Mouse (Mus musculus) heart, postnatal 36 days (tissue): ENCODE results near the gene Amhr2. TPM values are rescaled to one million over a fixed set of nuclear protein-coding genes. Genes with fewer than 3 reads are reported as not detected.

Source experiments
- DNase-seq, 2 experiments: peaks; one replicate each; pipeline ENCODE4 v3.0.0; 2021 to 2022
- intact Hi-C: fragments of 180-260 bp; cut with DNase I; formaldehyde crosslinking; loops from one replicate; pipeline ENCODE4 v1.15.1; 2025
- total RNA-seq, 2 experiments: library from RNA; stranded (reverse); gene quantifications; 2 replicates each; pipeline ENCODE4 v1.2.3; 2021

The Amhr2 gene
- under 1 TPM; 0.16 to 0.78 TPM for total RNA-seq

GRCm38 (mm10) chr15:102445146-102445545 is at the start of gene Amhr2:
Amhr2 (plus strand) TSS chr15:102445367.
- no peak for DNase-seq

GRCm38 (mm10) chr15:102398629-102399028 is 46.5 kb upstream of the Amhr2 start:
- DNase-seq: no peak
- intact Hi-C loops: no loop called here

More at GRCm38 (mm10) chr15:102445146-102445545, at the start of gene Amhr2:
- intact Hi-C loops: no loop called here

- intact Hi-C loops: loop anchor here (5.0 kb wide), 1 partner anchor 113 kb away; no protein-coding TSS in a partner anchor
- DNase-seq: peak; percentile 93
These were observed 45.6 kb upstream of the Amhr2 start for GRCm38 (mm10) chr15:102399229-102400221.

- intact Hi-C loops: loop anchor here (5.0 kb wide), 1 partner anchor 112 kb away; no protein-coding TSS in a partner anchor
- DNase-seq: no peak
These were observed 44.6 kb upstream of the Amhr2 start for GRCm38 (mm10) chr15:102400476-102401045.

- intact Hi-C loops: loop anchor here (5.0 kb wide), 1 partner anchor 111 kb away; no protein-coding TSS in a partner anchor
- DNase-seq: no peak
These were observed 43.9 kb upstream of the Amhr2 start for GRCm38 (mm10) chr15:102401278-102401677.

- no peak for DNase-seq
- intact Hi-C loops: loop anchor here (5.0 kb wide), 1 partner anchor 110 kb away; no protein-coding TSS in a partner anchor
These were observed 43.0 kb upstream of the Amhr2 start for GRCm38 (mm10) chr15:102402210-102402609.

- intact Hi-C loops: loop anchor here (5.0 kb wide), 1 partner anchor 107 kb away; no protein-coding TSS in a partner anchor
- DNase-seq: no peak
These were observed 40.3 kb upstream of the Amhr2 start for GRCm38 (mm10) chr15:102404608-102405488.

GRCm38 (mm10) chr15:102405489-102406195 is 39.5 kb upstream of the Amhr2 start, which contains the start of gene Sp1:
Sp1 (plus strand) TSS chr15:102406143.
- intact Hi-C loops: no loop called here
- peak; percentile 93 to 98 for DNase-seq

- peak; percentile 78 to 87 for DNase-seq
- intact Hi-C loops: no loop called here
These were observed 38.8 kb upstream of the Amhr2 start for GRCm38 (mm10) chr15:102406196-102406911.

GRCm38 (mm10) chr15:102406912-102407580 is 38.1 kb upstream of the Amhr2 start:
- intact Hi-C loops: no loop called here
- no peak for DNase-seq

GRCm38 (mm10) chr15:102407681-102408557 is 37.2 kb upstream of the Amhr2 start:
- DNase-seq: no peak
- intact Hi-C loops: no loop called here

GRCm38 (mm10) chr15:102408558-102409130 is 36.5 kb upstream of the Amhr2 start:
- no peak for DNase-seq
- intact Hi-C loops: no loop called here

GRCm38 (mm10) chr15:102409286-102409685 is 35.9 kb upstream of the Amhr2 start:
- DNase-seq: no peak
- intact Hi-C loops: no loop called here

- no peak for DNase-seq
- intact Hi-C loops: loop anchor here (2.0 kb wide), 1 partner anchor 18 kb away; no protein-coding TSS in a partner anchor
These were observed 34.1 kb upstream of the Amhr2 start for GRCm38 (mm10) chr15:102411077-102411476.

GRCm38 (mm10) chr15:102413687-102414086 is 31.5 kb upstream of the Amhr2 start:
- intact Hi-C loops: no loop called here
- DNase-seq: no peak

GRCm38 (mm10) chr15:102417524-102417923 is 27.6 kb upstream of the Amhr2 start:
- intact Hi-C loops: no loop called here

GRCm38 (mm10) chr15:102420986-102421385 is 24.2 kb upstream of the Amhr2 start:
- intact Hi-C loops: loop anchor here (1.0 to 5.0 kb wide), 2 partner anchors 40 to 79 kb away; no protein-coding TSS in a partner anchor
- DNase-seq: no peak

More at GRCm38 (mm10) chr15:102417524-102417923, 27.6 kb upstream of the Amhr2 start:
- DNase-seq: no peak
